Mouse (Mus musculus): ENCODE measurements around the gene Dbndd1. TPM values are rescaled to one million over a fixed set of nuclear protein-coding genes. Genes with fewer than 3 reads are reported as not detected.

Dbndd1 gene
- total and polyA plus RNA-seq, 3 experiments, result 0.73 to 4.2 TPM; not detected in 1

- no peak for DNase-seq (ENCODE audit: low read depth, low spot score)
- Histone ChIP-seq H3K27me3 (ENCODE audit: control insufficient read depth in 1 of 2, insufficient read depth in 2 of 2, low read length in 2 of 2) (no peaks in the 10 kb centered on the region), H3K4me1 (ENCODE audit: control insufficient read depth in 1 of 2, insufficient read depth in 2 of 2, low read length in 2 of 2) (no peaks in the 10 kb centered on the region), H3K36me3 (ENCODE audit: control insufficient read depth in 1 of 2, insufficient read depth in 2 of 2, low read length in 2 of 2) (peaks cover 0 to 7% of the 10 kb centered on the region in 2 experiments; a peak in 1 of 4 replicates), H3K9ac (ENCODE audit: control insufficient read depth, low read depth, low read length, poor library complexity, severe bottlenecking) (no peak overlapping the region), H3K9me3 (replicated peaks; ENCODE audit: insufficient read depth, low read length) (no peaks in the 10 kb centered on the region), H3K4me3 (ENCODE audit: control insufficient read depth in 1 of 2, insufficient read depth in 1 of 2, low read depth in 2 of 2, low read length in 2 of 2) (no peak overlapping the region), H3K27ac (ENCODE audit: control insufficient read depth, low read depth, low read length) (no peak overlapping the region), H3K79me2 (ENCODE audit: control insufficient read depth, insufficient read depth, low read length, poor library complexity) (no peaks in the 10 kb centered on the region)
- TF ChIP-seq ELF1 (IDR thresholded peaks at IDR 0.05; ENCODE audit: low read depth, low read length) (no peak), CHD2 (IDR thresholded peaks at IDR 0.05; ENCODE audit: low read length) (no peak), MAFK (IDR thresholded peaks at IDR 0.05; ENCODE audit: borderline replicate concordance, low read depth, low read length) (no peak)
Measured at GRCm38 (mm10) chr8:123505695-123506094, 9.6 kb downstream of the Dbndd1 start.

GRCm38 (mm10) chr8:123505267-123505666 lies 10.0 kb downstream of the Dbndd1 start:
- peaks cover 0 to 10% of the 10 kb centered on the region in 2 experiments; a peak in 1 of 4 replicates for H3K36me3 ChIP-seq (ENCODE audit: control insufficient read depth in 1 of 2, insufficient read depth in 2 of 2, low read length in 2 of 2)
- no peak for DNase-seq (ENCODE audit: low read depth, low spot score)
- no peak overlapping the region for H3K9ac ChIP-seq (ENCODE audit: control insufficient read depth, low read depth, low read length, poor library complexity, severe bottlenecking)

GRCm38 (mm10) chr8:123504591-123505195 lies 10.6 kb downstream of the Dbndd1 start:
- H3K4me3 ChIP-seq (ENCODE audit: control insufficient read depth in 1 of 2, insufficient read depth in 1 of 2, low read depth in 2 of 2, low read length in 2 of 2), result no peak overlapping the region
- no peak overlapping the region for H3K9ac ChIP-seq (ENCODE audit: control insufficient read depth, low read depth, low read length, poor library complexity, severe bottlenecking)
- H3K27me3 ChIP-seq (ENCODE audit: control insufficient read depth in 1 of 2, insufficient read depth in 2 of 2, low read length in 2 of 2), result no peaks in the 10 kb centered on the region
- no peaks in the 10 kb centered on the region for H3K79me2 ChIP-seq (ENCODE audit: control insufficient read depth, insufficient read depth, low read length, poor library complexity)
- TF ChIP-seq MAFK (IDR thresholded peaks at IDR 0.05; ENCODE audit: borderline replicate concordance, low read depth, low read length) (no peak), ZKSCAN1 (IDR thresholded peaks at IDR 0.05; ENCODE audit: low read depth, low read length) (no peak), MAX (IDR thresholded peaks at IDR 0.05; ENCODE audit: low read length) (no peak), ETS1 (IDR thresholded peaks at IDR 0.05; ENCODE audit: low read depth, low read length) (no peak), POLR2AphosphoS2 (IDR thresholded peaks at IDR 0.05; ENCODE audit: low read length) (no peak), MYC (IDR thresholded peaks at IDR 0.05; ENCODE audit: low read depth, low read length) (no peak), ZMIZ1 (IDR thresholded peaks at IDR 0.05; ENCODE audit: low read depth, low read length) (no peak), JUND (IDR thresholded peaks at IDR 0.05; ENCODE audit: low read depth, low read length) (no peak), ELF1 (IDR thresholded peaks at IDR 0.05; ENCODE audit: low read depth, low read length) (no peak), CHD1 (IDR thresholded peaks at IDR 0.05; ENCODE audit: low read depth, low read length) (no peak), USF2 (IDR thresholded peaks at IDR 0.05; ENCODE audit: borderline replicate concordance in 1 of 2, insufficient read depth in 1 of 2, low read depth in 1 of 2, low read length in 2 of 2) (no peak), MXI1 (IDR thresholded peaks at IDR 0.05; ENCODE audit: low read depth, low read length) (no peak), POLR2AphosphoS5 (IDR thresholded peaks at IDR 0.05; ENCODE audit: borderline replicate concordance, low read depth, low read length) (no peak), EP300 (IDR thresholded peaks at IDR 0.05; ENCODE audit: low read depth in 1 of 2, low read length in 2 of 2) (no peak), MAZ (IDR thresholded peaks at IDR 0.05; ENCODE audit: low read depth, low read length) (no peak), GABPA (IDR thresholded peaks at IDR 0.05; ENCODE audit: low read depth, low read length) (no peak), TCF12 (IDR thresholded peaks at IDR 0.05; ENCODE audit: low read depth, low read length) (no peak), TBP (IDR thresholded peaks at IDR 0.05; ENCODE audit: low read depth, low read length) (no peak)
- no peak overlapping the region for H3K27ac ChIP-seq (ENCODE audit: control insufficient read depth, low read depth, low read length)
- no peaks in the 10 kb centered on the region for H3K9me3 ChIP-seq (replicated peaks; ENCODE audit: insufficient read depth, low read length)
- H3K4me1 ChIP-seq (ENCODE audit: control insufficient read depth in 1 of 2, insufficient read depth in 2 of 2, low read length in 2 of 2), result no peaks in the 10 kb centered on the region
- peaks cover 0 to 11% of the 10 kb centered on the region in 2 experiments; a peak in 1 of 4 replicates for H3K36me3 ChIP-seq (ENCODE audit: control insufficient read depth in 1 of 2, insufficient read depth in 2 of 2, low read length in 2 of 2)
- DNase-seq (ENCODE audit: low read depth, low spot score), result no peak

More at GRCm38 (mm10) chr8:123505267-123505666, 10.0 kb downstream of the Dbndd1 start:
- no peaks in the 10 kb centered on the region for H3K79me2 ChIP-seq (ENCODE audit: control insufficient read depth, insufficient read depth, low read length, poor library complexity)
- no peak overlapping the region for H3K27ac ChIP-seq (ENCODE audit: control insufficient read depth, low read depth, low read length)
- H3K27me3 ChIP-seq (ENCODE audit: control insufficient read depth in 1 of 2, insufficient read depth in 2 of 2, low read length in 2 of 2), result no peaks in the 10 kb centered on the region
- TF ChIP-seq TCF12 (IDR thresholded peaks at IDR 0.05; ENCODE audit: low read depth, low read length) (no peak), NRF1 (IDR thresholded peaks at IDR 0.05; ENCODE audit: insufficient read depth, low read depth, low read length, poor library complexity, severe bottlenecking) (no peak), SMC3 (IDR thresholded peaks at IDR 0.05; ENCODE audit: low read depth, low read length) (no peak)
- no peaks in the 10 kb centered on the region for H3K9me3 ChIP-seq (replicated peaks; ENCODE audit: insufficient read depth, low read length)
- H3K4me3 ChIP-seq (ENCODE audit: control insufficient read depth in 1 of 2, insufficient read depth in 1 of 2, low read depth in 2 of 2, low read length in 2 of 2), result no peak overlapping the region
- H3K4me1 ChIP-seq (ENCODE audit: control insufficient read depth in 1 of 2, insufficient read depth in 2 of 2, low read length in 2 of 2), result no peaks in the 10 kb centered on the region
